Mouse (Mus musculus): Measurements from ENCODE around the gene Nupl1.

Gene Nupl1

GRCm38 (mm10) chr14:60250366-60250765 lies 865 bp downstream of the Nupl1 start:
- no peak for DNase-seq (ENCODE audit: extremely low read depth, low read depth, low spot score)

DNA sequence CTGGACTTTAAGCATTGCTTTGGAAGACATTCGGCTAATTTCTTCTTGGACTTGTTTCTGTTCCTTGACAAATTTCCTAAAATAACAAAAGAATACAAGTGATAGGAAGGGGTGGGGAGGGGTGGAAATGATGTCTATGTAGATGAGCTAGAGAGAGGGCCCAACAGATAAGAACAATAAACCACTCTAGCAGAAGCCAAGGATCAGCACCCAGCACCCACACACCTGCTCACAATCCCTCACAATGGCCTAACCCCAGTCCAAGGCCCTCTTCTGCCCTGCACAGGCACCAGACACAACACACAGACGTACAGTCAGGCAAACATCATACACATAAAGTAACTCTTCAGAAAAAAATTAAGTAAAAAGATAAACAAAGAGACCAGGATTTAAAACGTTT lies 12.7 kb downstream of the Nupl1 start:
- DNase-seq (ENCODE audit: extremely low read depth, low read depth, low spot score), result no peak

GRCm38 (mm10) chr14:60219886-60220285 lies 31.3 kb downstream of the Nupl1 start:
- no peak for DNase-seq (ENCODE audit: extremely low read depth, low read depth, low spot score)

GRCm38 (mm10) chr14:60217616-60218015 lies 33.6 kb downstream of the Nupl1 start:
- no peak for DNase-seq (ENCODE audit: extremely low read depth, low read depth, low spot score)

- no peak for DNase-seq (ENCODE audit: extremely low read depth, low read depth, low spot score)
Measured at GRCm38 (mm10) chr14:60216125-60216524, 35.1 kb downstream of the Nupl1 start.

DNA sequence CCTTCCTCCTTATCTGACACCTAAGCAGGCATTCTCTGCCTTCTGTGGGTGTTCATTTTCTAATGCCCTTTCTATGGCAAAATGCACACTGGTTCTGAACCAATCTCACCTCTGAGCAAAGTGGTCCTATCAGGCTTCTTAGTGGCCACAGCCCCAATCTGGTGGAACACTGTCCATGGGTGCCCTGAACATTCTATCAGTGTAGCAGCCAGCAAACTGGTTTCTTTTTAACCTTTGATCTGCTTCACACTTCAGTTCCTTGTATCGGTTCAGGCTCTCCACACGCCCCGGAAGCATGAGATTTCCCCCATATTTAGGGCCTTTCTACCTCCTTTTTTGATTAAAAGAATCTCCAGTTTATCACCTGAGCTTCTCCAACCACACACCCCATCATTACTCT lies 36.2 kb downstream of the Nupl1 start:
- no peak for DNase-seq (ENCODE audit: extremely low read depth, low read depth, low spot score)

DNA sequence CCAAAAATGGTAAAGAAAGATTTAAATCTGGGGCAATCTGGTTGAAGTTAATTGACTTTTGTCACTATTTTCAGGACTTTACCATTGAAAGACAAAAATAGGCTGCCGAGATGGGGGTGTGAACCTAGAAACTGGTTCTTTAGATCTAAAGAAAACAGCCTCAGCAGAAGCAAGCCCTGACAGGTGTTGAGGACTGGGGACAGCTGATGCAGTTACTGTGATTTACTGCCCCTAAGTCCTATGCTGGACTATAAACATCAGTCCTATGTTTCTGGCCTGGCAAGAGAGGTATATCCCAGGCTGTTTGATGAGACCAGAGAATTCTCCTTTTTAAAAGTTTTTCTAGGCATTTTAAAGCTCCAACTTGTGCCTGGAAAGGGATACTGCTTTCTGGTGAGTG lies 37.2 kb downstream of the Nupl1 start:
- no peak for DNase-seq (ENCODE audit: extremely low read depth, low read depth, low spot score)

GRCm38 (mm10) chr14:60209166-60209565 lies 42.1 kb downstream of the Nupl1 start:
- DNase-seq (ENCODE audit: extremely low read depth, low read depth, low spot score), result no peak

DNA sequence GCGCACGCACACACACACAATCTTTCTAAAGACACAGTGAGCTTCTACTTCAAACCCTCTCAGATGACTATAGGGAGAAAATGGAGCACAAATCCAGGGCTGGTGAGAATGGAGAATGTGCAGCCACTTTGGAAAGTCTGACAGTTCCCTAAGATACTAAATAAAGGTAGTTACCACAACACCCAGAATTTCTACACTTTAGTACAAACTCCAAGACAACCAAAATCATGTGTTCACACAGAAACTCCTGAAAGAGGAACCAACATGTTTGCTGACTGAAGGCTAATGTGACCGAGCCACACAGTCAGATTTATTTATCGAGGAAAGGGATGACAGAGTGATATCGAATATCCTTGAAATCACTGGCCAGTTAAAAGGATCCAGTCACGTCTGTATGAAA lies 46.2 kb downstream of the Nupl1 start:
- no peak for DNase-seq (ENCODE audit: extremely low read depth, low read depth, low spot score)

DNA sequence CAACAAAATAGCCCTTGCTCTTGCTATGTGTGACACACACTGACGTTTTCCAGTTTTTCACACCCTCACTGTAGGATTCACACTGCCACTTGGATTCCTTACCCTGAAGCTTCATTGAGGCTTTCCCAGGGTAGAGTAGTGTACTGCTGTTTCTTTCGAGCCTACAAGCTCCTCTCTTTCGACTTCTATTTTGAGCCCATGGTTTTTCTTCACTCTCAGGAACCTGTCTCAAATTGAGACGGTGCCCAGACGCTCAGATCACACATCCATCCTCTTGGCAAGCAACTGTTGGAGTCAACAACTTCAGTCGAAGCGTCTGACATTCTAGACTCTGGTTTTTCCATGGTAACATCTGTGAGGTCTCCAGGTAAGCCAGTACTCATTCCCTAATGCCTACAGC lies 54.3 kb downstream of the Nupl1 start, which contains the start of gene Atp8a2:
TSS of gene Atp8a2 (minus strand) at position 296 of the 400 bp plus-strand sequence.
- no peak for DNase-seq (ENCODE audit: extremely low read depth, low read depth, low spot score)

DNA sequence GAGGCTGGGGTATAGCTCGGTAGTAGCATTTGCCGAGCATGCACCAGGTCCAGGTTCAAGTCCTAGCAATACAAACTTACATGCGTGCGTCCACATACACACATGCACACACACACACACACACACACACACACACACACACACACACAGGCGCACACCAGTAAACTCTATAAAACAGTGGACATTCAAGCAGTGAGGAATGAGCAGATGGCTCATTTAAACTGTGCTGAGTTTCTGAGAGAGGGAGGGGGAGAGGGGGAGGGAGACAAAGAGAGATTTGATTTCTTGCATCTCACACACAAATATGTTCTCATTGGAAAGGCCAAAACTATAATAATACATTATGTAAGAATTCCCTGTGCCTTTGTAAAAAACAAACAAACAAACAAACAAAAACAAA lies 55.2 kb downstream of the Nupl1 start:
- DNase-seq (ENCODE audit: extremely low read depth, low read depth, low spot score), result no peak

- DNase-seq (ENCODE audit: extremely low read depth, low read depth, low spot score), result no peak
Measured at GRCm38 (mm10) chr14:60194606-60195005, 56.6 kb downstream of the Nupl1 start.

- no peak for DNase-seq (ENCODE audit: extremely low read depth, low read depth, low spot score)
Measured at GRCm38 (mm10) chr14:60189771-60190170, 61.5 kb downstream of the Nupl1 start.

- DNase-seq (ENCODE audit: extremely low read depth, low read depth, low spot score), result no peak
Measured at GRCm38 (mm10) chr14:60188201-60188825, 62.9 kb downstream of the Nupl1 start.

DNA sequence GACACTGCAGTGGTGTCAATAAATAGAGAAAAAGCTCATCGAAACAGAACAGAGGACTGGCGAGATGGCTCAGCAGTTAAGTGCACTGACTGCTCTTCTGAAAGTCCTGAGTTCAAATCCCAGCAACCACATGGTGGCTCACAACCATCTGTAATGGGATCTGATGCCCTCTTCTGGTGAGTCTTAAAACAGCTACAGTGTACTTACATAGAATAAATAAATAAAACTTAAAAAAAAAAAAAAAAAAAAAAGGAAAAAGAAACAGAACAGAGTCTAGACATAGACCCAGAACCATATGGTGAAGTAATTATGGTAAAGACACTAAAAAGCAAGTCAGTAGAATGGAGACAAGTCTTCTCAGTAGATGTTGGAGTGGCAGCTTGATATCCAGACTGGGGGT lies 69.9 kb downstream of the Nupl1 start:
- no peak for DNase-seq (ENCODE audit: extremely low read depth, low read depth, low spot score)

GRCm38 (mm10) chr14:60178571-60178955 lies 72.7 kb downstream of the Nupl1 start:
- no peak for DNase-seq (ENCODE audit: extremely low read depth, low read depth, low spot score)

DNA sequence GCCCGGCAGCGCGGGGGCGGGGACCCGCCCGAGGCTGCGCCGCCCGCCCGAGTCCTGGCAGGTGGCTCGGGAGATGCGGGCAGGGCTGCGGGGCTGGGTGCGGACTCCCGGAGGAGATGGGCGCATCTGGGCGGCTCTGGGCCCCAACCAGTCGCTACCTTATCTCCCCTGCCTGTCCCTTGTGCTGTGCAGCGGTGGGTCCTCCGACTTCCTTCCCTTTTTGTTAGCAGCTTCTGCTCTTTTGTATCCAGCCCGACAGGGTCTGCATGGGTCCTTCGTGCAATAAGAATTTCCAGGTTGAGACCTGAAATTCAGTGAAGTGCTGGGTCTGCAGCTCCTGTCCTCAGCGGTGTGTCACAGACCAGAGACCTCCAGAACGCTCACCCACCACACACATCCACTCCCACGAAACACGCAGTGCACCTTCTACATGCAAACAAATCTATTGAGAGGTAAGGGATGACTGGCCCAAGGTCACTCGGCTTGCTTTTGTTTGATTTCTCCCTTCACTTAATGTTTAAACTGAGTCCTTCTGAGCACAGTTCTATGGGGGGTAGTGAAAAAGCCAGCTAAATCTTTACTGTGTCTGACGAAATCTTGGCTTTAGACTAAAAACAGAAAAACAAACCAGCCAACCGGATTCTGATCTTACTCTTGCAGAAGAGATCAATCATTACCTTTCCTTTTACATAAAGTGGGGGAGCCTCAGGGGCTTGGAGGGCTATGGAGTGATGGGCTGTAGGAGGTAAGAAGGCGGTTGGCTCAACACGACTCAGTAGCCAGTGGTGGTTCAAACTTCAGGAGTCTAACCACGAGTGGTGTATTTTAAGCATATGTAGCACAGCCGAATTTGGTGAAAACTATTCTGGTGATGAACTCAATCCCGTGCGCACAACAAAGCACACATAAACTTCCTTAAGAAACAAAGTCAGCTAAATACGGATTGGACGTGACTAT lies 73.3 kb downstream of the Nupl1 start:
- DNase-seq (ENCODE audit: extremely low read depth, low read depth, low spot score), result no peak

GRCm38 (mm10) chr14:60176891-60177613 lies 74.2 kb downstream of the Nupl1 start:
- DNase-seq (ENCODE audit: extremely low read depth, low read depth, low spot score), result no peak

DNA sequence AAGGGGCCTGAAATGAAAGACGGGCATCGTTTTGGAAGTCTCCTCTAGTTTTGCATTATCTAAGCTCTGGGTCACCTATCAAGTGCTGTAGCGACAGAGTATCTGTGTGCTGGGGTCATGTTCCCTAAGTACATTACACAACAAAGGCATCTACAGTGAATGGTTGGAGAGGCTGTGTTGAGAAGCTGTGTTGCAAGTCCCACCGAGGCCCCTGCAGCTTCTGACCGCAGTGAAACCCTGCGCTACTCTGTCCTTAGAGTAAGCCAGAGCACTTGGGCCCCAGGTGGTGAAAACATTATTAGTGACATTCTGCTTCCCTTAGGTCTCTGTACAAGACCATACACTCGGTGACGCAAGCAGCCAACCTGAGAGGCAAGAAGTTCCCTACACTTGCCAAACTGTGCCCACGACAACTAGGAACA lies 74.8 kb downstream of the Nupl1 start:
- no peak for DNase-seq (ENCODE audit: extremely low read depth, low read depth, low spot score)

DNA sequence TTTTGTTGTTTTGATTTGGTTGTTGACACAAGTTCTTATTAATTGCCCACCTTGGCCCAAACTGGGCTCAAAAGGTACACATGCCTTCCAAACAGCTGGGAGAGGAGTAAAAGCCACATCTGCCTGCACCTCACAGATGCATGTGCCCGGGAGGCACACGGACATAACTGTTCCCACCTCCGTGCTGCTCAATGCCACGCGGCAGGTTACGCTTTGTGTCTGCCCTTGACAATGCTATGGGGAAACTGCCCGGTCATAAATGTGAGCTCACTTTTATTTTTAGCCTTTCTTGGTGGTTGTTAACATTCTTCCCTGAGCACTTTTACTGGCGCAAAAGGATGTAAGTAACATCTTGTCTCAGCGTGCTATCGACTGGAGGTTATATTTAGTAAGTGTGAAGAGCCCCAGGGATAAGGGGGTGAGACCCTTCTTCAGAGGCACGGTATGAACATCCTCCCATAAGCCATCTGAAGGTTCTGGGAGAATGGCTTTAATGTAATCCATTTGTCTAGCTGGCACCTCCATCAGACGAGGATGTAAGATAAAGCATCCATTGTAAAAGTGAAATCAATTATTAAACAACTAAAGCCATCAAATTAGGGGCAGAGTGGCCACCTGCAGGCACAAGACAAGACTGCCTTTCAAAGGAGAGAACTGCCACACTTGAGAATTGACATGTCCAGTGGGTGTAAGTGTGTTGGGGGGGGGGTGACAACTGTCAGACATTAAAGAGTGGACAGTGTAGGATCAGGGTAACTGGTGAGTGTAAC lies 78.8 kb downstream of the Nupl1 start:
- DNase-seq (ENCODE audit: extremely low read depth, low read depth, low spot score), result no peak
